7 mouse cellular contexts compared by ENCODE assay signal in the genomic region with DNA sequence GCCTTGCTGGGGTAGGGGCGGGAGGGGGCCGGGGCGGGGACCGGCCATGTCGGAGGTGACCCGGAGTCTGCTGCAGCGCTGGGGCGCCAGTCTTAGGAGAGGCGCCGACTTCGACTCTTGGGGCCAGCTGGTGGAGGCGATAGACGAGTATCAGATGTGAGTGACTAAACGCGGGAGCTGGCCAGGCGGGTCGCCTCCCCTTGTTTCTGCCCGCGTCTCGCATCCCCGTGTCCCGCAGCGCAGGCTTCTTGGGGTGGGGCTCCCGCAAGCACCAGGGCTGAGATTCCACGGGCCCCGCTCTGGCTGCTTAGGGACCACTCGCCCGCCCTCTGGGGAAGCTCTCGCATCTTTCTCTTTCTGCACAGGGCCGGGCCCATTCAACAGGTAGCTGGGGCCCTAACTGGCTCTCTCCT. TPM values are rescaled to one million over a fixed set of nuclear protein-coding genes. Genes with fewer than 3 reads are reported as not detected.
DNase-seq lines count a peak whose midpoint lies in the region; ATAC-seq and TF ChIP-seq lines count a peak whose summit lies in the region.

No protein-coding gene starts in this region.

- no peaks in the 10 kb centered on the region for H3K4me1 ChIP-seq in forebrain, embryonic 15.5 days
- no peaks in the 10 kb centered on the region for H3K4me1 ChIP-seq in intestine, postnatal 0 days (replicated peaks; ENCODE audit: control insufficient read depth, insufficient read depth, low read length)
- H3K4me1 ChIP-seq in midbrain, embryonic 10.5 days, result peaks cover 4% of the 10 kb centered on the region; the same call in 1 of the 2 replicates
- H3K4me1 ChIP-seq in stomach, embryonic 15.5 days, result no peaks in the 10 kb centered on the region

- H3K9ac ChIP-seq in forebrain, embryonic 15.5 days (replicated peaks), result peak overlapping the region; percentile 42
- peak overlapping the region; percentile 13 for H3K9ac ChIP-seq in intestine, postnatal 0 days (ENCODE audit: low read depth, low read length)
- peak overlapping the region; percentile 7; the same call in 1 of the 2 replicates for H3K9ac ChIP-seq in stomach, embryonic 15.5 days

- TF ChIP-seq CTCF in intestine, postnatal 0 days (IDR thresholded peaks at IDR 0.05; ENCODE audit: low read depth), result no peak

- no peaks in the 10 kb centered on the region for H3K27me3 ChIP-seq in forebrain, embryonic 15.5 days
- no peaks in the 10 kb centered on the region for H3K27me3 ChIP-seq in intestine, postnatal 0 days (replicated peaks; ENCODE audit: control insufficient read depth, insufficient read depth, low read length)
- no peaks in the 10 kb centered on the region for H3K27me3 ChIP-seq in midbrain, embryonic 10.5 days (ENCODE audit: low read depth, poor library complexity, severe bottlenecking)
- H3K27me3 ChIP-seq in stomach, embryonic 15.5 days (replicated peaks), result no peaks in the 10 kb centered on the region

- WGBS in forebrain, embryonic 15.5 days, result 1% methylated on average over 30 of the region's 30 CpGs
- under 1% methylated on average over 30 of the region's 30 CpGs for WGBS in intestine, postnatal 0 days
- 0% methylated on average over 30 of the region's 30 CpGs for WGBS in midbrain, embryonic 10.5 days
- 2% methylated on average over 29 of the region's 30 CpGs for WGBS in stomach, embryonic 15.5 days

- peak overlapping the region; percentile 24 for H3K27ac ChIP-seq in forebrain, embryonic 15.5 days (replicated peaks)
- no peak overlapping the region for H3K27ac ChIP-seq in intestine, postnatal 0 days (ENCODE audit: low read depth, low read length)
- peak overlapping the region; percentile 85 for H3K27ac ChIP-seq in midbrain, embryonic 10.5 days (replicated peaks)
- H3K27ac ChIP-seq in stomach, embryonic 15.5 days, result peak overlapping the region; percentile 58

- ATAC-seq in forebrain, embryonic 15.5 days (replicated peaks), result peak; percentile 65
- peak; percentile 4 for ATAC-seq in intestine, postnatal 0 days
- peak; percentile 24 for ATAC-seq in stomach, embryonic 15.5 days (ENCODE audit: insufficient read depth, low FRiP score, low read depth)

- no peaks in the 10 kb centered on the region for H3K9me3 ChIP-seq in forebrain, embryonic 15.5 days
- no peaks in the 10 kb centered on the region for H3K9me3 ChIP-seq in intestine, postnatal 0 days (ENCODE audit: control insufficient read depth)
- H3K9me3 ChIP-seq in midbrain, embryonic 10.5 days (replicated peaks), result no peaks in the 10 kb centered on the region
- H3K9me3 ChIP-seq in stomach, embryonic 15.5 days, result no peaks in the 10 kb centered on the region

- H3K4me3 ChIP-seq in forebrain, embryonic 15.5 days, result peak overlapping the region; percentile 49
- H3K4me3 ChIP-seq in intestine, postnatal 0 days (ENCODE audit: low read depth, low read length), result peak overlapping the region; percentile 53
- peak overlapping the region; percentile 59 for H3K4me3 ChIP-seq in midbrain, embryonic 10.5 days
- H3K4me3 ChIP-seq in stomach, embryonic 15.5 days (replicated peaks), result peak overlapping the region; percentile 54

- H3K4me2 ChIP-seq in forebrain, embryonic 15.5 days (replicated peaks), result peak overlapping the region; percentile 49
- peak overlapping the region; percentile 65 for H3K4me2 ChIP-seq in intestine, postnatal 0 days (replicated peaks; ENCODE audit: low read depth)
- H3K4me2 ChIP-seq in stomach, embryonic 15.5 days, result peak overlapping the region; percentile 58

- DNase-seq in urinary bladder, adult 2 months (ENCODE audit: low spot score), result peak; percentile 45
- DNase-seq in urinary bladder, postnatal 10 days (ENCODE audit: low spot score), result no peak
- peak; percentile 48 for DNase-seq in c-Kit-negative CD71-positive TER-119-positive erythroid progenitor cells, embryonic 14.5 days (ENCODE audit: low read depth, low spot score)
- peak; percentile 78 for DNase-seq in midbrain, embryonic 10.5 days (ENCODE audit: low spot score)

- H3K36me3 ChIP-seq in forebrain, embryonic 15.5 days, result peaks cover 13% of the 10 kb centered on the region
- peaks cover 12% of the 10 kb centered on the region; the same call in 1 of the 2 replicates for H3K36me3 ChIP-seq in intestine, postnatal 0 days (ENCODE audit: control insufficient read depth, insufficient read depth)
- peaks cover 16% of the 10 kb centered on the region for H3K36me3 ChIP-seq in midbrain, embryonic 10.5 days
- H3K36me3 ChIP-seq in stomach, embryonic 15.5 days, result peaks cover 5% of the 10 kb centered on the region

RNA-seq across cellular contexts. Expression of a gene that starts 0.4 kb away (rescaled TPM):
- 36.6 and 40.9 TPM in 2 replicates for polyA plus RNA-seq in urinary bladder, adult 2 months (2012; rRNA removed)
- polyA plus RNA-seq in forebrain, embryonic 15.5 days (2015; fragmentation: Nextera tagmentation; extraction: Ambion mirVana), result 102 and 106 TPM in 2 replicates
- polyA plus RNA-seq in intestine, postnatal 0 days (2015; fragmentation: Nextera tagmentation; extraction: Ambion mirVana), result 29.7 and 32.5 TPM in 2 replicates
- 40.3 and 50.3 TPM in 2 replicates for polyA plus RNA-seq in midbrain, embryonic 10.5 days (2016; fragmentation: Nextera tagmentation; extraction: Ambion mirVana)
- 39.0 and 41.6 TPM in 2 replicates for polyA plus RNA-seq in stomach, embryonic 15.5 days (2015; fragmentation: Nextera tagmentation; extraction: Ambion mirVana)

RNA-seq across cellular contexts. Expression of a gene that starts 1.1 kb away (rescaled TPM):
- polyA plus RNA-seq in urinary bladder, adult 2 months (2012; rRNA removed), result 67.5 and 70.7 TPM in 2 replicates
- 54.0 and 55.5 TPM in 2 replicates for polyA plus RNA-seq in forebrain, embryonic 15.5 days (2015; fragmentation: Nextera tagmentation; extraction: Ambion mirVana)
- 25.1 and 26.3 TPM in 2 replicates for polyA plus RNA-seq in intestine, postnatal 0 days (2015; fragmentation: Nextera tagmentation; extraction: Ambion mirVana)
- polyA plus RNA-seq in midbrain, embryonic 10.5 days (2016; fragmentation: Nextera tagmentation; extraction: Ambion mirVana), result 42.3 and 45.1 TPM in 2 replicates
- 37.1 and 45.1 TPM in 2 replicates for polyA plus RNA-seq in stomach, embryonic 15.5 days (2015; fragmentation: Nextera tagmentation; extraction: Ambion mirVana)

Comparison
In these comparisons a context has a peak if more than half of its experiments do, and no peak if none do; other contexts are left out.
1. ATAC-seq: peak in every context shown above with its lines; median percentile 65 in forebrain, embryonic 15.5 days; 24 in stomach, embryonic 15.5 days; 4 in intestine, postnatal 0 days.